Mouse (Mus musculus): ENCODE measurements at regions not wholly inside any gene's neighbourhood (a gene's known extent, or its start where the extent isn't known, plus 50 kb on each side); places are given as distances from the start of the nearest gene placed in this dataset.
A peak's percentile ranks its signal among the peaks of the same experiment; 100 is the strongest.
"Not testable (repeated sequence)": the region's sequence is repeated elsewhere in the genome, so short reads cannot be mapped to it uniquely, and the experiment has no call there.

DNA sequence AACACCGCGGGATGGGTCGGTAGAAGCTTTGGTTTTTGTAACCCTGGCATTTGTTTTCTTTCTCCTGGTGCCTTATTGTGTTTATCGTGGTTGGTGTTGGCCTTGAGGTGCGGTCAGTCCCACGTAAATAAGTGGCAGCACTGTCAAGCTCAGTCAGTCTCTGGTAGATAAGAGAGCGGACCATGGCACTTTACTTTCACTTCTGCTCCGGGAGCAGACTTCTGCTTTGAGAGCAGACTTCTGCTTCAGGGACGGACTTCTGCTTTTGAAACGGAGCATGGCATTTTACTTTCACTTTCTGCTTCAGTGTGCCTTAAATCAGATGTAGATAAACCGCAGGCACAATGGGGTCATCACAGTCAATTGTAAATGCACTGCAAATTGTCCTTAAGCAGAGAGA, 54.3 kb upstream of the Ccdc66 start:
- not testable (repeated sequence) for DNase-seq (ENCODE audit: extremely low spot score, low read depth, low spot score)

DNA sequence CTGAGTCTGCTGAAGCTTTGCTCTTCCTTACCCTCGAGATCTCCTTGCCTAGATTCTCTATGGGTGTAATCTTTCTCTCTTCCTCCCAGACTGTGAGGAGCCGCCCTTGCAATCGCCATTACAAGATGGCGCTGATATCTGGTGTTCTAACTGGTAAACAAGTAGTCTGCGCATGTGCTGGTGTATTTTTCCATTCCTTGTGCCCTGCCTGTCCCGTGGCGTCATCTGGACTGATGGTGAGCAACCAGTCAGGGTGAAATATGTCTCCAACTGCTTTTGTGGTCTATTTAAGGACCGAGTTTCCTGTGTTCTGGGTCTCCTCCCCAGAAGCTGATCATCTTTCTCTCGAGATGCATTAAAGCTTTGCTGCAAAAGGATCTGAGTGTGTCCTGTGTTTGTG, 53.7 kb upstream of the Ccdc66 start:
- DNase-seq (ENCODE audit: extremely low spot score, low read depth, low spot score), result not testable (repeated sequence)

DNA sequence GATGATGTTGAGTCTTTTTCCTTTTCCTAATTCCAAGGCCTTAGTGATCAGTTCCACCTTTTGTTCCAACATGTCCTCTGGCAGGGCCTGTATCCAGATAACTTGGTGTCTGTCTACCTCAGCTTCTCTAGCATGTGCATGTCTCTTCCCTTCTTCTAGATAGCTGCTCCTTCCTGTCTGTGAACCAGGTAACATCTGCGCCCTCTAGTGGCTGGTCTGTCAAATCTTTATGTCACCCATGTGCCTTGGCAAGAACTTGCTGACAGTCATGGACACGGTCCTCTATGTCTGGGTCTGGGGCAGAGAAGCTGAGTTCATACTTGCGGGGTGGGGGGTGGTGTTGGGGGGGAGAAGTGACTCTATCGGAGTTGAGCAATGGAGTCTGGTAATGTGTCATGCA, 52.2 kb upstream of the Ccdc66 start:
- peak; percentile 16 for DNase-seq (ENCODE audit: extremely low spot score, low read depth, low spot score)

DNA sequence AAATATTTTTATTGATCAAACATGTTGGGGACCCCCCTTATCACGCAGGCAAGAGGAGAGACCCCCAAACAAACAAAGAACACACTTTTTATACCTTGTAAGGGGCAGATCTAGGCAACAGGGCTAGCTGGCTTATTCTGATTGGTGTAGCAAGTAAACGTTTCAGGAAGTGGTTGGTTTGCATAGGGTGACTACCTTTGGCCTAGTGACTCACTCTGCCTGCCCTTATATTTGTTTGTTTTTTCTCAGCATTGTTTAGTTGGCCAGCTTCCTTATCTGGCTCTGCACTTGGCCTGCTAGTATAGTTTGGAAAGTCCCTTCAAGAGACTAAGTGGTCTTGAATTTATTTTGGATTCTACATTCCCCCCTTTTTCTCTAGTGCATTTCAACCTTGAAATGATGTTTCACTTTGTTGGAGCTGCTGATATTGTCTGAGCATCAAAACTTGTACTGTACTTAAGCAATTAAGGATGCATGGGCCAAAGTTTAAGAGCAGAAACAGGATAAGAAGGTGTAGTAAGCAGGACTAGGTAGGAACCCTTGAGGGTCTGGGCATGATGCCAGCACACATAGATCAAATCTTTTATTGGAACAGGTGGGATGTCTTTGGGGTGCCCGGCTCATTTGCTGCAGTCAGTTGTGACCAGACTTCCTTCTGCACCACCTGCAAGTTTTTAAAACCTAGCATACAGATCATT, 50.7 kb upstream of the Ccdc66 start:
- no peak for DNase-seq (ENCODE audit: extremely low spot score, low read depth, low spot score)

Measured in hindlimb bud, embryonic 11.5 days (tissue).